Mouse (Mus musculus) left cerebral cortex, adult 2 months (tissue): Measurements from ENCODE around the gene Anpep. TPM values are rescaled to one million over a fixed set of nuclear protein-coding genes. Genes with fewer than 3 reads are reported as not detected.

Experiments
- DNase-seq, 2 experiments: peaks; one replicate each; pipeline ENCODE4 v3.0.0; 2021 to 2022; ENCODE audit warnings: low spot score in 2 of 2, mixed read lengths in 1 of 2; ENCODE audit errors: extremely low spot score in 1 of 2
- H3K27ac ChIP-seq: fragments of 200-600 bp; 2 replicates; pipeline ENCODE4 v1.8.1; 2022
- H3K4me3 ChIP-seq: fragments of 200-600 bp; 2 replicates; pipeline ENCODE4 v1.8.1; 2022
- CTCF ChIP-seq: fragments of 200-600 bp; IDR thresholded peaks from 2 replicates; pipeline ENCODE4 v1.8.1; 2022; ENCODE audit warnings: antibody characterized with exemption, mild to moderate bottlenecking, moderate library complexity
- intact Hi-C: fragments of 180-260 bp; cut with DNase I; formaldehyde crosslinking; loops from one replicate; pipeline ENCODE4 v1.15.1; 2025
- total RNA-seq, 2 experiments: library from RNA; stranded (reverse); gene quantifications; 2 replicates each; pipeline ENCODE4 v1.2.3; 2021

Gene Anpep
- total RNA-seq, 2 experiments from 2014 or later = 2.9 to 7.0 TPM

DNA sequence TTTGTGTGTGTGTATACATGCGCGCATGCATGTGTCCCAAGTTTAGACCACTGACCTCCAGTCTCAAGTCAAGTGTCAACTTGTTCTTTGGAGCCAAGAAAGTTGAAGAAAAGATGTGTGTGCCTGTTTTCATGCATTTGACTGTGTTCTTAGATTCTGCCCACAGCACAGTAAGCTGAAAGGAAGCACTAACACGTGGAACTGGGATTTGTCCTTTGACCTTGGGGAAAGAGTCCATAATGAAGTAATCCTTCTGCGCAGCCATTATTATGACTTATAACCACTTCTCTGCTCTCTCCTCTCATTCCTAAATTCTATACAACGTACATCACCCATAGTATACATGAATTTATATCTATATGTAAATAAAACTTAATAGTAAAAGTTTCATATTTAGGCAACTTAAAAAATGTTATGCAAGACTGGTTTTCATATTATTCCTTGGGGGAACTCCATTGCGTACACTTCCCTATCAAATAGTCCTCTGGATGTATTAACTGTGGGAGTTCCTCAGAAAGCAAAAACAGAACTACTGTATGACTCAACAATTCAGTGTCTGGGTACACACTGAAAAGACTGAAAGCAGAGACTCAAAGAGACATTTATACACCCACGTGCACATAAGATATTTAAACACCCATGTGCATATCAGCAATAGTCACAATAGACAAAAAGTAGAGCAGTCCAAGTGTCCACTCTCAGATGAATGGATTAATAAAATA is 22.9 kb upstream of the Anpep start:
- no peak for DNase-seq
- intact Hi-C loops = no loop called here
- Histone ChIP-seq H3K4me3 (no peak overlapping the region), H3K27ac (no peak overlapping the region)
- no peak for TF ChIP-seq CTCF

GRCm38 (mm10) chr7:79881901-79882300 is 21.0 kb upstream of the Anpep start:
- intact Hi-C loops = no loop called here
- H3K27ac ChIP-seq = no peak overlapping the region
- no peak for DNase-seq
- no peak for TF ChIP-seq CTCF
- H3K4me3 ChIP-seq = no peak overlapping the region

DNA sequence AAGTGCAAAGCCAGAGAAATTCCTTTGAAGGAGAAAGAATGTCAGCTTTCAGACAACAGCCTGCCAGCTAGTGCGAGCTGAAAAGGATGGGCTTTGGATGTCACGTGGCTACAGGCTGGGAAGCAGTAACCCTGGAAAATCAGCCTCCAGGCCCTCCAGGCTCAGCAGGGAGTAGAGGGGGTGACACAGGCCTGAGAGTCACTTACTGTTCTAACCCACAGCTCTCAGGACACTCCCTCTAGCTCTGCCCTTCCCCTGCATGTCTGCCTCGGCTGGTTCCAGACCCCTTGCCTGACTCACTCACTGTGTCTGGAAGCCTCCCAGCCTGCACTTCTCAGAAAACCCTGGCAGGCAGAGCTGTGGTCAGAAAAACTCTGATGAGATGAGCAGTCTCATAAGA is 20.1 kb upstream of the Anpep start:
- Histone ChIP-seq H3K27ac (no peak overlapping the region), H3K4me3 (no peak overlapping the region)
- intact Hi-C loops = no loop called here
- no peak for TF ChIP-seq CTCF
- no peak for DNase-seq

DNA sequence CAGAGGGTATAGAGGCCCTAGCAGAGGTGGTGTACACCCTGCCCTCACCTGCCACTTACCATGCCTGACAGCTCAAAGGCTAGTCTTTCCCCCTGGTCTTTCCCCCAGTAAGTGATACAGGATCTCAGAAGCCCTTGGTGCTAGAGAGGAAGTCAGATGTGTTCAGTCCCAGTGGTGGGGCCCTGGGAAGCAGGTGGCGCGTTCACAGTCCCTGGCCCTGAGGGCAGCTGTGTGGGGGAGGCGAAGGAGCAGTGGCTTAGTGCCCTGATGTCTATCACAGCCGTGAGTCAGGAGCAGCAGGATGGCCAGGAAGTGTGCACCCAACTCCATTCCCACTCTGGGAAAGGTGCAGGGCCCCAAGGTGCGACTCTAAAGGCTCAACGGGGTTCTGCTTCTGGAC is 19.2 kb upstream of the Anpep start:
- no peak overlapping the region for H3K4me3 ChIP-seq
- intact Hi-C loops = no loop called here
- H3K27ac ChIP-seq = no peak overlapping the region
- no peak for TF ChIP-seq CTCF
- DNase-seq = no peak

GRCm38 (mm10) chr7:79878455-79879025 is 17.7 kb upstream of the Anpep start:
- DNase-seq = no peak
- no peak for TF ChIP-seq CTCF
- no peak overlapping the region for H3K27ac ChIP-seq
- intact Hi-C loops = no loop called here
- H3K4me3 ChIP-seq = no peak overlapping the region

DNA sequence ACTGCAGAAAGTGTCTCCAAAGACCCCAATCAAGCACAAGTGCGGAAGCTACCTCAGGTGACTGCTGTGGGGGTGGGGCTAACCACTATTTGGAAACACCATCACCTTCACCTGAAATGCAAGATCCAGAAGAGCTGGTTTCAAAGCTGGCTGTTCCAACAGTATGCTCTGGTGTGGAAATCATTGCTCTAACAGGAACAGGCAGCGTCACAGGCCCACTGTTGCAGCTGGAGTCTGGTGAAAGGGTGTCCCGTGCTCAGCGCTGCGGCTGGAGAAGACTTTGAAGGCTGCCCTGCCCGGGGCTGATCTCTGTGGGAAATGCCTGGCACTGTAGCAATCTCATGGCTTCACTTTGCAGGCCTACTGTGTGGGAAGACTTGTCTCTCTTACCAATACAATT is 12.5 kb upstream of the Anpep start:
- DNase-seq = no peak
- Histone ChIP-seq H3K4me3 (no peak overlapping the region), H3K27ac (no peak overlapping the region)
- intact Hi-C loops = no loop called here
- no peak for TF ChIP-seq CTCF

GRCm38 (mm10) chr7:79871797-79872345 is 11.0 kb upstream of the Anpep start:
- intact Hi-C loops = no loop called here
- H3K4me3 ChIP-seq = no peak overlapping the region
- DNase-seq = no peak
- H3K27ac ChIP-seq = no peak overlapping the region
- TF ChIP-seq CTCF = no peak

DNA sequence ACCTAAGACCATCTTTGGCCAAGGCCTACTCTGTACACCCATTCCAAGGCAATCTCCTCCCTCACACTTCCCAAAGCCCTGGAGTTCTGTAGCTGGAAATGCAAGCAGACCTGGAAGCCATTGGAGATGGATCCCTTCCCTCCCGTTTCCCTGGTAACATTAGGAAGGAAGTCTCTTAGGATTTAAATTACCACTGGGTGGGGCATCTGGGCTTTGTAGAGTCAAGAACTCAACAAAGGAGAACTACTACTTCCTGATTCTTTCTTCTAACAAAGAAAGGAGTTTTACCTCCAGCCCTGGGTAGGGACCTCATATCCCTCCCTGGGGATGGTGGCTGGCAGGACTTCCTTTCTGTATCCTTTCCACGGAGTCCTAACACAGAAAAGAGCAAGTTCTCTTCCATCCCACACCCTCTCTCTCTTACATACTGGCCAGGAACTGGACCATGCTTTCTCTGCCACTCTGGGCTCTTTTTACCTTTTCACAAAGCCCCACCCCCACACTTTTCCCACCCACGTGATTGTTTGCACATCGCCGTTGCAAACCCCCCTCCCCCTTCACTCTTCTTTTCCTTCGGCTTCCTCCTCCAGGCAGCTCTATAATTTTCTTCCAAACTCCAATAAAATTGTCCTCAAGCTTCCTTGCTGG is 8.3 kb upstream of the Anpep start:
- TF ChIP-seq CTCF = no peak
- intact Hi-C loops = no loop called here

GRCm38 (mm10) chr7:79868475-79868874 is 7.6 kb upstream of the Anpep start:
- no peak for DNase-seq
- Histone ChIP-seq H3K27ac (no peak overlapping the region), H3K4me3 (no peak overlapping the region)
- TF ChIP-seq CTCF = no peak
- intact Hi-C loops = no loop called here

More for the DNA sequence above, 8.3 kb upstream of the Anpep start:
- no peak overlapping the region for H3K4me3 ChIP-seq
- no peak for DNase-seq
- H3K27ac ChIP-seq = no peak overlapping the region

DNA sequence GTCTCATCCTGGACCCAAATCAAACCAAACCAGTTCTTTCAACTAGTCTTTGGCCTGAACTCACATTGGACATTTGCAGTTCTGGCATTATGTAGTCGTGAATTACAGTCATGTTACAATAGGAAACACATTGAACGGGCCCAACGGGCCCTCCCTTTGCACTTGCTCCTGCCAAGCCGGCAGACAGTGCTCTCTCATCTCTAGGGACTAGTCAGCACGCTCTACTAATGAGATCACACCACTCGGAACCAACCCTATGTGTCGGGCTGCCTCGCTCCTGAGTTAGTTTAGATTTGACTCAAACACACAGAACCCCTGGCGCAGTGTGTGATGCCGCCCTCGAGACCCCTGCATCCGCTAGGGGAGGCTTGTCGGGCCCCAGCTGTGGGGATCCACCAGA is 7.0 kb upstream of the Anpep start:
- no peak overlapping the region for H3K4me3 ChIP-seq
- intact Hi-C loops = no loop called here
- TF ChIP-seq CTCF = no peak
- no peak for DNase-seq
- H3K27ac ChIP-seq = no peak overlapping the region

GRCm38 (mm10) chr7:79866294-79867000 is 5.6 kb upstream of the Anpep start:
- no peak for DNase-seq
- no peak for TF ChIP-seq CTCF
- no peak overlapping the region for H3K27ac ChIP-seq
- H3K4me3 ChIP-seq = no peak overlapping the region
- intact Hi-C loops = no loop called here

- H3K4me3 ChIP-seq = no peak overlapping the region
- no peak for TF ChIP-seq CTCF
- intact Hi-C loops = no loop called here
- no peak for DNase-seq
- no peak overlapping the region for H3K27ac ChIP-seq
Observed at GRCm38 (mm10) chr7:79861794-79862193, 935 bp upstream of the Anpep start.
